Mouse (Mus musculus) heart, adult 2 months (tissue): ENCODE data around the gene Slc27a5.

Source experiments
- CTCF ChIP-seq: fragments of 200-600 bp; IDR thresholded peaks from 2 replicates; pipeline ENCODE4 v1.8.1; 2022; ENCODE audit warnings: antibody characterized with exemption, mild to moderate bottlenecking, moderate library complexity
- EP300 ChIP-seq: fragments of 200-500 bp; IDR thresholded peaks from 2 replicates; pipeline ENCODE4 v1.6.1; 2011; ENCODE audit warnings: low read depth, low read length, control low read depth; ENCODE audit not compliant: insufficient read depth
- POLR2A ChIP-seq: fragments of 200-500 bp; IDR thresholded peaks from 2 replicates; pipeline ENCODE4 v1.6.1; 2011; ENCODE audit warnings: mild to moderate bottlenecking, low read depth, low read length, control low read depth; ENCODE audit not compliant: insufficient read depth

GRCm38 (mm10) chr7:12985724-12986123, 12.3 kb downstream of the Slc27a5 start:
- TF ChIP-seq CTCF = no peak
- no peak for TF ChIP-seq POLR2A
- TF ChIP-seq EP300 = no peak
